8 mouse cellular contexts compared by ENCODE assay signal in the genomic region with DNA sequence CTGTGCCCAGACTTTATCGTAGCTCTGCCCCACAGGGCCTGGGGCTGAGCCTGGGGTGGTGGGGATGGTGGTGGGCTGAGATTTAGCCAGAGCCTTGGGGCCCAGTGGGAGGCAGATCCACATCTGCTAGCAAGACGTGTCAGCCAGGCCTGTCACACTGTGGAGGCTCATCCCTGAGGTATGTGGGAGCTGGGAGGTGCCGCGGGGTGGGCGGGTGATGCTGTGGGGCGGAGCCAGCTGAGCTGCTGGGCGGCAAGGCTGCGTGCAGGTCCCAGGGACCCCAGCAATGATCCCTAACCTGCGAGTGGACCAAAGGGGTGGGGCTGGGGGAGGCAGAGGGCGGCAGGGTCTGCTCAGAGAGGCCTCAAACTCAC.
DNase-seq lines count a peak whose midpoint lies in the region; ATAC-seq and TF ChIP-seq lines count a peak whose summit lies in the region.

No protein-coding gene starts in this region.

- TF ChIP-seq CTCF in midbrain, postnatal 0 days (IDR thresholded peaks at IDR 0.05), result no peak

- WGBS in forebrain, embryonic 12.5 days, result 19% methylated on average over 10 of the region's 10 CpGs
- 21% methylated on average over 10 of the region's 10 CpGs for WGBS in forebrain, embryonic 13.5 days
- WGBS in limb, embryonic 12.5 days, result 19% methylated on average over 10 of the region's 10 CpGs
- WGBS in stomach, embryonic 15.5 days, result 37% methylated on average over 10 of the region's 10 CpGs
- 21% methylated on average over 10 of the region's 10 CpGs for WGBS in midbrain, postnatal 0 days

- no peaks in the 10 kb centered on the region for H3K9me3 ChIP-seq in forebrain, embryonic 12.5 days
- H3K9me3 ChIP-seq in forebrain, embryonic 13.5 days (replicated peaks), result no peaks in the 10 kb centered on the region
- H3K9me3 ChIP-seq in limb, embryonic 12.5 days, result no peaks in the 10 kb centered on the region
- H3K9me3 ChIP-seq in stomach, embryonic 15.5 days, result no peaks in the 10 kb centered on the region
- H3K9me3 ChIP-seq in midbrain, postnatal 0 days (ENCODE audit: low read length), result no peaks in the 10 kb centered on the region

- H3K4me2 ChIP-seq in forebrain, embryonic 12.5 days, result no peak overlapping the region
- H3K4me2 ChIP-seq in forebrain, embryonic 13.5 days, result no peak overlapping the region
- no peak overlapping the region for H3K4me2 ChIP-seq in limb, embryonic 12.5 days
- H3K4me2 ChIP-seq in stomach, embryonic 15.5 days, result no peak overlapping the region
- no peak overlapping the region for H3K4me2 ChIP-seq in midbrain, postnatal 0 days (ENCODE audit: low read depth, low read length, poor library complexity, severe bottlenecking)

- no peak overlapping the region for H3K27ac ChIP-seq in forebrain, embryonic 12.5 days
- H3K27ac ChIP-seq in forebrain, embryonic 13.5 days, result no peak overlapping the region
- H3K27ac ChIP-seq in limb, embryonic 12.5 days, result peak overlapping the region; percentile 62; the same call in 1 of the 2 replicates
- H3K27ac ChIP-seq in stomach, embryonic 15.5 days, result peak overlapping the region; percentile 31
- H3K27ac ChIP-seq in midbrain, postnatal 0 days (ENCODE audit: low read depth, low read length), result no peak overlapping the region

- H3K27me3 ChIP-seq in forebrain, embryonic 12.5 days, result 0 out of 2 replicates have a peak, but pooled peaks cover 3% of the 10 kb centered on the region
- H3K27me3 ChIP-seq in forebrain, embryonic 13.5 days, result no peaks in the 10 kb centered on the region
- H3K27me3 ChIP-seq in limb, embryonic 12.5 days, result no peaks in the 10 kb centered on the region
- H3K27me3 ChIP-seq in stomach, embryonic 15.5 days (replicated peaks), result no peaks in the 10 kb centered on the region
- H3K27me3 ChIP-seq in midbrain, postnatal 0 days (ENCODE audit: insufficient read depth, low read length), result no peaks in the 10 kb centered on the region

- H3K4me1 ChIP-seq in forebrain, embryonic 12.5 days, result peaks cover 31% of the 10 kb centered on the region
- H3K4me1 ChIP-seq in forebrain, embryonic 13.5 days, result peaks cover 22% of the 10 kb centered on the region
- H3K4me1 ChIP-seq in limb, embryonic 12.5 days (replicated peaks), result peaks cover 44% of the 10 kb centered on the region
- H3K4me1 ChIP-seq in stomach, embryonic 15.5 days, result peaks cover 34% of the 10 kb centered on the region
- H3K4me1 ChIP-seq in midbrain, postnatal 0 days (ENCODE audit: insufficient read depth, low read length), result peaks cover 2% of the 10 kb centered on the region; the same call in 1 of the 2 replicates

- H3K36me3 ChIP-seq in forebrain, embryonic 12.5 days (replicated peaks), result no peaks in the 10 kb centered on the region
- no peaks in the 10 kb centered on the region for H3K36me3 ChIP-seq in forebrain, embryonic 13.5 days (ENCODE audit: poor library complexity, severe bottlenecking)
- H3K36me3 ChIP-seq in limb, embryonic 12.5 days, result no peaks in the 10 kb centered on the region
- H3K36me3 ChIP-seq in stomach, embryonic 15.5 days, result no peaks in the 10 kb centered on the region
- no peaks in the 10 kb centered on the region for H3K36me3 ChIP-seq in midbrain, postnatal 0 days (ENCODE audit: insufficient read depth, low read length)

- no peak overlapping the region for H3K4me3 ChIP-seq in forebrain, embryonic 12.5 days (replicated peaks)
- H3K4me3 ChIP-seq in forebrain, embryonic 13.5 days, result no peak overlapping the region
- H3K4me3 ChIP-seq in limb, embryonic 12.5 days (replicated peaks), result no peak overlapping the region
- H3K4me3 ChIP-seq in stomach, embryonic 15.5 days (replicated peaks), result no peak overlapping the region
- H3K4me3 ChIP-seq in midbrain, postnatal 0 days (ENCODE audit: low read depth, low read length), result no peak overlapping the region

- 0 out of 2 replicates have a peak overlapping the region, but pooled peaks have one; percentile 18 for H3K9ac ChIP-seq in forebrain, embryonic 12.5 days
- no peak overlapping the region for H3K9ac ChIP-seq in forebrain, embryonic 13.5 days
- H3K9ac ChIP-seq in limb, embryonic 12.5 days (replicated peaks), result no peak overlapping the region; the same call in 1 of the 2 replicates
- H3K9ac ChIP-seq in stomach, embryonic 15.5 days, result no peak overlapping the region
- no peak overlapping the region for H3K9ac ChIP-seq in midbrain, postnatal 0 days (replicated peaks; ENCODE audit: low read length, poor library complexity, severe bottlenecking)

- ATAC-seq in forebrain, embryonic 12.5 days (ENCODE audit: low FRiP score), result no peak
- no peak for ATAC-seq in forebrain, embryonic 13.5 days
- ATAC-seq in limb, embryonic 12.5 days (ENCODE audit: insufficient number of reproducible peaks, insufficient read depth, low FRiP score, low TSS enrichment, low read depth), result no peak
- peak; percentile 16; the same call in 1 of the 2 replicates for ATAC-seq in stomach, embryonic 15.5 days (ENCODE audit: insufficient read depth, low FRiP score, low read depth)
- no peak for ATAC-seq in midbrain, postnatal 0 days (ENCODE audit: low FRiP score)

- peak; percentile 33 for DNase-seq in right cerebral cortex, adult 18-20 months
- no peak for DNase-seq in right cerebral cortex, postnatal 4 days
- DNase-seq in layer of hippocampus, postnatal 14 days (ENCODE audit: low spot score in 2 of 2), result no peak
- no peak for DNase-seq in midbrain, postnatal 0 days (ENCODE audit: low spot score)

Comparison
In these comparisons a context has a peak if more than half of its experiments do, and no peak if none do; other contexts are left out.
1. H3K27ac ChIP-seq: peak in limb, embryonic 12.5 days (single experiment) and stomach, embryonic 15.5 days (single experiment); none in forebrain, embryonic 12.5 days (single experiment), forebrain, embryonic 13.5 days (single experiment) and midbrain, postnatal 0 days (single experiment).